Mouse (Mus musculus) right cerebral cortex, adult 18-20 months (tissue): Measurements from ENCODE around the gene Optn.

Source experiments
- DNase-seq: peaks from one replicate; pipeline ENCODE4 v3.0.0; 2022; ENCODE audit warnings: mixed read lengths

Optn gene

GRCm38 (mm10) chr2:5059997-5060396 lies 3.9 kb downstream of the Optn start:
- no peak for DNase-seq

GRCm38 (mm10) chr2:5058436-5058835 lies 5.4 kb downstream of the Optn start:
- no peak for DNase-seq

- no peak for DNase-seq
Observed at GRCm38 (mm10) chr2:5050562-5050961, 13.3 kb downstream of the Optn start.

GRCm38 (mm10) chr2:5047016-5047415 lies 16.8 kb downstream of the Optn start:
- DNase-seq: no peak

GRCm38 (mm10) chr2:5045269-5045965 lies 18.4 kb downstream of the Optn start:
- DNase-seq: no peak

- DNase-seq: no peak
Observed at GRCm38 (mm10) chr2:5044321-5044720, 19.5 kb downstream of the Optn start.

- no peak for DNase-seq
Observed at GRCm38 (mm10) chr2:5043476-5043761, 20.4 kb downstream of the Optn start.

- DNase-seq: no peak
Observed at GRCm38 (mm10) chr2:5042616-5043475, 21.0 kb downstream of the Optn start.

- DNase-seq: no peak
Observed at GRCm38 (mm10) chr2:5041854-5042253, 22.0 kb downstream of the Optn start.

GRCm38 (mm10) chr2:5040281-5041161 lies 23.3 kb downstream of the Optn start:
- DNase-seq: no peak

- DNase-seq: peak; percentile 25
Observed at GRCm38 (mm10) chr2:5039350-5040170, 24.3 kb downstream of the Optn start.

GRCm38 (mm10) chr2:5038320-5038719 lies 25.5 kb downstream of the Optn start:
- DNase-seq: no peak

GRCm38 (mm10) chr2:5037390-5037789 lies 26.5 kb downstream of the Optn start:
- no peak for DNase-seq

GRCm38 (mm10) chr2:5036411-5037076 lies 27.3 kb downstream of the Optn start:
- DNase-seq: no peak

GRCm38 (mm10) chr2:5035241-5035640 lies 28.6 kb downstream of the Optn start:
- no peak for DNase-seq

- no peak for DNase-seq
Observed at GRCm38 (mm10) chr2:5034801-5035200, 29.1 kb downstream of the Optn start.

- DNase-seq: no peak
Observed at GRCm38 (mm10) chr2:5033546-5034420, 30.1 kb downstream of the Optn start.

GRCm38 (mm10) chr2:5032665-5033064 lies 31.2 kb downstream of the Optn start:
- DNase-seq: no peak

GRCm38 (mm10) chr2:5031215-5031614 lies 32.6 kb downstream of the Optn start:
- DNase-seq: peak; percentile 50

- no peak for DNase-seq
Observed at GRCm38 (mm10) chr2:5029808-5030207, 34.0 kb downstream of the Optn start.

GRCm38 (mm10) chr2:5028047-5028446 lies 35.8 kb downstream of the Optn start:
- no peak for DNase-seq
